Mouse (Mus musculus): ENCODE data around the gene Rgs8.

The Rgs8 gene

DNA sequence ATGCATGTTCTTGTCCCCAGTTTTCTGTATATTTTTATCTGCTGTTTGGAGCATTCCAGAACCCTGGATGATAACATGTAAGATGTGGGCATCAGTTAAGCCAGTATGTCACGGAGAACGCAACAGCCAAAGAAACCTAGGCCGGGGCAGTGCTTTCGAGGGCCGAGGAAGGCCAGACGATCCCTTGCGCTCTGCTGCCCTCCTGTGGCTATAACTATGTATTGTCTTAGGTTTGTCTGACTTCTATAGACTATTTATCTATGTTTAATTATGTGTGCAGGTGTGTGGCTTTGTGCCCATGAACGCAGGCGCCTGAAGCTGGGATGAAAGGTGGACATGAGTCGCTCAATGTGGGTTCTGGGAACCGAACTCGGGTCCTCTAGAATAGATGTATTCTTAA, 93.9 kb downstream of the Rgs8 start:
- DNase-seq, result no peak

DNA sequence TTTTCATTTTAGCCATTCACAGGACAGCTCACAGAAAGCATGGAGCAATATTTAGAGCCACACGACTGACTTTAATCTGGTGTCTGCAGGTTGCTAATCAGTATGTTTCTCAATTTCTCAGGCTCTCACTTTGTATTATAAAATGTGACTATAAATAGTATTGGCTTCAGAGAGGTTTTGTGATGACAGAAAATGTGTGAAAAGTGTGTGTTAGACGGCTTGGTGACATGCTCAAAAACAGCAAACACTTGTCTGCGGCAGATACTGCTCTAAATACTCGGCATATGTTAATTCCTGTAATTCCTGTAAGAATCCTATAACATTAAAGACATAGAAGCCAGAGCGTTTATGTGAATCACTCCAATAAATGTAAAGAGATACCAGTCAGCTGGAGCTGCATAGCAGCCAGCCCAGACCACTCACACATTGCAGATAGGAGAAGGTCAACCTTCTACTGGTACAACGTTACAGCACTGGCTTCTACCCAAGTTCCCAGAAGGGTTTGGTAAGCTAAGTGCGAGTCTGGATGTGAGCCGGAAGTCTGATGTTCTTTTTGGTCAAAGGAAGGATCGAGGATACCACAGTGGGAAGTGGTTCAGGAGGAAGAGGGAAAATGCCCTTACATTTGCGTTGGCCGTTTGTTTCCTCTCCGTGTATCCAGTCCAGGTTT, 95.2 kb downstream of the Rgs8 start:
- no peak for DNase-seq

DNA sequence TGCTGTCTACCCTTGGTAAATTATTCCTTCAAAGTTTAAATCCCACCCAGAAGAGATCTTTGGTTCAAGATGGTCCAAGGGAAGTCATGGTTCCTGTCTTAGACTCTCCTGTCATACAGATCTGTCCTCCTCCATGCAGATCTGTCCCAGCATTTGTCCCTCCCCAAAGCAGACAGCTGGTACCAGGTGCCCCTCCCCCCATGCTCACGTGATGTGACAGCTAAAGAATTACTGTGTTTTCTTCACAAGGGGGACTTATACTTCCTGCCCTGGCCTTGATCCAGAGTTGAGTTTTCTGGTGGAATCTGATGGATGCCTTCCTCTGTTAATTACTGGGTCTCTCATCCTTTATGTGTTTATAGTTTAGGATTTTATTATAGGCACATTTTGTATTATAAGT, 95.7 kb downstream of the Rgs8 start:
- no peak for DNase-seq

DNA sequence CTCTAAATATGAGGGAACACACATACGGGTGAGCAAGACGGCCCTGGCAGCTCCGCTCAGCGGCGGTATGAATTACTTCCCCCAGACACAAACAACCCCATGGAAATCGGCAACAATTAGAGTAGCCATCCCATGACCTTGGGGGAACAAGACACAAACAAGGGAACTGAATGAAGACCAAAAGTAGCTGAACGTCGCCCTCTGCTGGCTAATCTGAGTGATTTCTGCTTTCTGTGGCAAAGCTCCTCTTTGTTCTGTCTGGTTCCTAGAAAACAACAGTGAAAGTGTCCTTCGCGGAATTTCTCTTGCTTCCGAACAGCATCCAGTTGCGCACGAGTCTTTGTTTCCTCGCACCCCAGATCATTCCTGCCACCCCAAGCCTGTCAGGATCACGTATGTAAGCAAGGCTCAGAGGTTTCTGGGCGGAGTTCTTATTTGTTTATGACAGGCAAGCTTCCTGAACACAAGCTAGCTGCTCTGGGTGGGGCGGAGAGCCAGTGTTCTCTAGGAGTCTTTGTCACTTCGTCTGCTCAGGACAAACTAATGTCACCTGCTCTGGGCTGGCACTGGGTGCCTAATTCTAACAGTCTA, 96.5 kb downstream of the Rgs8 start, which contains the start of gene Rnasel:
Rnasel (plus strand) TSS at position 216 of the 591 bp plus-strand sequence.
- peak; percentile 64 for DNase-seq
